Mouse (Mus musculus) embryo, embryonic 11 days (tissue): ENCODE results near the gene Mdc1.

ENCODE experiments used
- DNase-seq: peaks from one replicate; pipeline ENCODE4 v3.0.0-alpha.2; 2015

Mdc1 gene

DNA sequence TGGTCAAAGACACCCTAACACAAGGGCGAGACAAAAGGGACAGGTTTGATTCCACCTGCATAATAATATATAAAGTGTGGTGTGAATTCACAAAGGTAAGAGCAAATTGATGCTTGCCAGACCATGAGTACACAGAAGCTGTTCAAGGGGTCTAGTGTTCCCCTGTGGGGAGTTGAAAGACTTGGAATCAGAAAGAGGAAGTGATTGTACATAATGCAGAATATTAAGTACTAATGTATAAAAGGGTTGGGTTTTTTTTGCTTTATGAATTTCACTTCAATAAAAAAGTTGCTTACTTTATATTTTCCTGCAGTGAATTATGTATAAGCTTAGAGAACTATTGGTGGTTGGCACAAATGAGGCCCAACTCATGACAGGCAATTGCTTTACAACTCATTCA is 18.1 kb downstream of the Mdc1 start:
- DNase-seq: no peak

DNA sequence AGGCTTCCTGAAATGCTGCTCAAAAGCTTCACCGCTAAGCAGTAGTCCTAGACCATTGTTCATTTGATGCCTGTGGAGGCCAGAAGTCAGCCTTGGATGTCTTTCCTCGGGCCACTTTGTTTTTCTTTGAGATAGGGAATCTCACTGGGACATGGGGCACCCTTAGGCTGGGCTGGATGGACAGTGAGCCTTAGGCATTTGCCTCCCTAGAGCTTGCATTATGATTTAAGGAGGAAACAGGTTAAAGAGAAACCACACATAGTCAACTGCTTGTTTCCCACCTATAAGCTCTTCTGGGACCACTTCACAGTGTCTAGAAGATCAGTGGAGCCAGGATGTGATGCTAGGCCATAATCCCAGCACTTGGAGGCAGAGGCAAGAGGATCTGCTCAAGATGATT is 18.5 kb downstream of the Mdc1 start:
- no peak for DNase-seq

DNA sequence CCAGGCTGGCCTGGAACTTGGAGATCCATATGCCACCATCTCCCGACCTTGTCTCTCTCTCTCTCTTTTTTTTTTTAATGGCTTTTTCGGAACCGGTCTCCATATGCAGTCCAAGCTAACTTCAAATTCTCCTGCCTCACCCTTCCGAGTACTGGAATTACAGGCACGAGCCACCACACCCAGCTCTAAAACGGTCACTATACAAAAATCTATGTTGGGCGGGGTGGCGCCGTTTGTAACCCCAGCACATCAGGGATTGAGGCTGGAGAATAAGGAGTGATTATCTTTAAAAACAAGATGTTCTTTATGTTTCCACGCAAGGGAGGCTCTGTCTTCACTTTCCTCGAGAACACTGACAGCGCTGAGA is 19.5 kb downstream of the Mdc1 start:
- DNase-seq: no peak

DNA sequence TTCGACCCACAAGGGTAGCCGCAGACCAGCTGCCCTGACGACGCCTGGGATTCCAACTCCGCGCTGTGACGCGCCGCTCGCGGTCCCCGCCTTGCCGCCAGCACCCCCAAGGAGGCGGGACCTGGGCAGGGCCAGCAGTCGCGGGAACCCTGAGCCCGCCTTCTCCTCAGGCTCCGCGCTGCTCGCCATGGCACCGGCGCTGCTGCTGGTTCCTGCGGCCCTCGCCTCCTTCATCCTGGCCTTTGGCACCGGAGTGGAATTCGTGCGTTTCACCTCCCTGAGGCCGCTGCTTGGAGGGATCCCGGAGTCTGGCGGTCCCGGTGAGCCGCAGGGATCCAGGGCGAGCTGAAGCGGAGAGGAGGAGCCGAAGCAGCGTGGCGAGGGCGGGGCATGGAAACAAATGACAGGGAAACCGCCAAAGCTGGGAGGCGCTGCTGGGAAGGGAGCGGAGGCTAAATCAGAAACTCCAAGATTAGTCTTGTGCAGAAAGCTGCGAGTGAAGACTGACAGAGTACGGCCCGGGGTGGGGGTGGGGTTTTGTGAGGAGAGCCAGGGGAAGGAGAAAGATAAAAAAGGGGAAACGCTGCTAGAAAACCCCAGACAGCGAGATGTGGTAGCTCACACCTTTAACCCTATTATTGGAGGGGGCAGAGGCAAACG is 20.0 kb downstream of the Mdc1 start, which contains the start of gene Nrm:
Gene Nrm, plus strand, starts transcription at position 121 of the 660 bp plus-strand sequence.
- DNase-seq: peak; percentile 94

DNA sequence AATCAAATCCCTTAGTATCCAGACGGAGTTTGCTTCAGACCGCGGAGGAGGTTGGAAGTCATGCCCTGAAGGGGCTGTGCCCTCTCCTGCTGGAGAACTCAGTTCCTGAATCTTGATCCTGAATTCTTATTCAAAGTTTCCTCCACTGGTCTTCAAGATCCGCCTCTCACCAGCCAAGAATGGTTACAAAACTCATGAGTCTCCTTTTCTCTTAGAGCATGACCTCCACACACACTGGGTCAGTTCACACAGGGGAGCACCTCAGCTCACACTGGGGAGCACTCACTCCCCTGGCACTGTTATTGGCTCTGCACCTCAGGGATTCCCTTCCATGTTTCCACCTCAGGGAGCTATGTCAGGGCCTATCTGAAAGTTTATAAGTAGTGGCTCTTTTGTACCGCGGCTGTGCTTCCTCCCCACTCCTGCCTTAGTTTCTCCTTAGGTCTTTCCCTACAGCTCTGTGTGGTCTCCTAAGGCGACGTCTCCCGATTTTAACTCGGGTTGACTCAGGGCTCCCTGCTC is 23.6 kb downstream of the Mdc1 start:
- no peak for DNase-seq

DNA sequence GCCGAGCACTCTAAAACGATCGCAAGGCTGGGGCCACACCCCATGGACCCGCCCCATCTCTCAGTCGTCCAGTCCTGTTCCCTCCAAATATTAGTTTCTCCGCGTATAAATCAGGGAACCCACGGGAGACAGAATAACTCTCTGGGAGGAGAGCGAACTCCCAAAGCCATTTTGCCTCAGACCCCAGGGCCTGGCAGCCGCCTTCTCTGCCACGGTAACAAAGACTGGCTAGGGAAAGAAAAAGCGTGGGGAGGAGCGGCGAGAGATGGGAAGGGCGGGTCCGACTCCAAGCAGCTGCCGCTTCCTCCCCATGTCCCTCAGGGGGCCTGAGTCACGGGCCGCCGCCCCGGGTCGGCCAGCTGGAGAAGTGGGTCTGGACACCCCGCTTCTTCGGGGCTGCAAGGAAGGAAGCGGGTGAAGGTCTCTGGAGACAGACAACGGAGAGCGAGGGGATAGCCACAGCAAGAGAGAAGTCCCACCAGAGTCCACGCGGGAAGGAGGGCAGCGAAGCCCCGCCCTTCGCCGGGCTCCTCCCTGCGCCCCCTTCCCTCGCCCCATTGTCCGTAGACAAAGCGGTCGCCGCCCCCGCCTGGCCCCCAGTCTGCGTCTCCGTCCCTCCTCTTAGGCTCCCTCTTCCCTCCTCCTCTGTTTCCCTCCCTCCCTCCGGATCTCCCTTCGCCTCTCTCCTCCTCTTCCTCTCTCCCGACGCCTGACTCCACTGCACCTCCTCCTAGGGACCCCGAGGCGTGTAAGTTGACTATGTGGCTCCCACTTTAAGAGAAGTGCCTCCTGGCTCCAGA is 24.4 kb downstream of the Mdc1 start, which contains the start of gene Ppp1r18:
Gene Ppp1r18, plus strand, starts transcription at position 113 of the 800 bp plus-strand sequence.
- DNase-seq: peak; percentile 91

DNA sequence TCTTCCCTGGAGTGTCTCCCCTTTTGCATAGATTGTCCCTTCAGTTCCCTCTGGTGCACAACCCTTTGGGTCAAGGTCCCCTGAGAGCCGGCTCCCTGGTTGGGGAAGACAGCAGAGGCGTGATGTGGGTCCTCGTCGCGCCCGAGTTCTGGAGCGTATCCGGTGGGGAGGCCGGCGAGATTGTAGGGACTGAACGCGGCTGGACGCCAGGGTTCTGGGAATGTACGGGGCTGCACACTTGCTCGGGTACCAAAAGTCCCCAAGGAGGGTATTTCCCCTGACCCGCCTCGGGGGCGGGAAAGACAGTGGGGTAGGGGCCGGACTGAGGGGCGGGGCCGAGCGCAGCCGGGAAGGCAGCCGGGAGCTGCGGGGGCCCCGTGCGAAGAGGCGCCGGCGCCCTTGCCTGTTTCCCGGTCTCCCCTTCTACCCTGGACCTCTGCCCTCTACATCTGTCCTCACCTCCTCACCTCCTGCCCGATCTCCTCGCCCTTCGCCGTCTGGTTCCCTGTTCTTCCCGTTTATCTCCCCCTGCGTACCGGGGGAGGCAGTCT is 25.0 kb downstream of the Mdc1 start:
- DNase-seq: peak; percentile 83

DNA sequence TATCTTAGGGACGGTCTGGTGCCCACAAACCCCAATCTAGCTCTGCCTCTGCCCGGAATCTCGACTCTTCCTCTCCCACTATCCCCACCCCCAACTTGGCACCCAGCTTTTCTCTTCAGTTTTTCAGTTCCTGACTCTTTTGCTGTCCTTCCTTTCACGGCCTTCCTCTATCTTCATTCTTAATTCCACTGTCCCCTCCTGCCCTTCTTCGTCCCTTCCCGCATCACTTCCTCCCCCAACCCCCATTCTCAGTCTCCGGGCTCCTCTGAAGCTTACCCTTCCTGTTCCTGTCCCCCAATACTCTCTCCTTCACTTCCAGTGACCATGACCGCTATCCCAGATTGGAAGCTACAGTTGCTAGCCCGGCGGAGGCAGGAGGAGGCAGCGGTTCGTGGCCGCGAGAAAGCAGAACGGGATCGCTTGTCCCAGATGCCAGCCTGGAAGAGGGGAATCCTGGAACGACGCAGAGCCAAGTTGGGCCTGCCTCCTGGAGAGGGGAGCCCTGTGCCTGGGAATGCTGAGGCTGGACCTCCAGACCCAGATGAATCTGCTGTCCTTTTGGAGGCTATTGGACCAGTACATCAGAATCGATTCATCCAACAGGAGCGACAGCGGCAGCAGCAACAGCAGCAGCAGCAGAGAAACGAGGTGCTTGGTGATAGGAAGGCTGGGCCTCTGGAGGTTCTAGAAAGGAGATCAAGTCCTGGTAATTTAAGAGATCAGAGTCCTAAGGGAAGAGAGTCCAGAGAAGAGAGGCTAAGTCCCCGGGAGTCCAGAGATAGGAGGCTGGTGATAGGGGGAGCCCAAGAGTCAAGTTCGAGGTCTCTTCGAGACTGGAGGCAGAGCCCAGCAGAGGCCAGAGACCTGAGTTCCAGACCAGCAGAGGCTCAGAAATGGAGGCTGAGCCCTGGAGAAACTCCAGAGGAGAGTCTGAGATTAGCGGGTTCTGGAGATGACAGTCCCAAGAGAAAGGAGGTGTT is 25.9 kb downstream of the Mdc1 start:
- DNase-seq: peak; percentile 54

DNA sequence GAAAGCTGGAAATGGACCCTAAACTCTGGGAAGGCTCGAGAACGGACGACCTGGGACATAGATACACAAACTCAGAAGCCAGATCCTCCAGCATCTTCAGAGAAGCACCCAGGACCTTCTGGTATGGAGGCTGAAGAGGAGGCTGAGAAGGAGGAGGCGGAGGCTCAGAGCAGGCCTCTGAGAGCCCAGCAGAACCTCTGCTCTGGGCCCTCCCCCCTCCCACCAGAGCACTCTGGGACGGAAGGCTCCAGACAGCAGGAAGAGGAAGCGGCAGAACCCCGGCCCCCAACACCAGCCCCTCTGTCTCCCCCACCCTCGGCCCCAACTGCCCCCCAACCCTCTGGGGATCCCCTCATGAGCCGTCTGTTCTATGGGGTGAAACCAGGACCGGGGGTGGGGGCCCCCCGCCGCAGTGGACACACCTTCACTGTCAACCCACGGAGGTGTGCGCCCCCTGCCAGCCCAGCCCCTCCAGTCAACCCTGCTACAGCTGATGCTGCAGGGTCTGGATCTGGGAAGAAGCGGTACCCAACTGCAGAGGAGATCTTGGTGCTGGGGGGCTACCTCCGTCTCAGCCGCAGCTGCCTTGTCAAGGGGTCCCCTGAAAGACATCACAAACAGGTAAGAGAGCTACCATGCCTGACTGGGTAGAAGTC is 27.0 kb downstream of the Mdc1 start:
- DNase-seq: peak; percentile 10

DNA sequence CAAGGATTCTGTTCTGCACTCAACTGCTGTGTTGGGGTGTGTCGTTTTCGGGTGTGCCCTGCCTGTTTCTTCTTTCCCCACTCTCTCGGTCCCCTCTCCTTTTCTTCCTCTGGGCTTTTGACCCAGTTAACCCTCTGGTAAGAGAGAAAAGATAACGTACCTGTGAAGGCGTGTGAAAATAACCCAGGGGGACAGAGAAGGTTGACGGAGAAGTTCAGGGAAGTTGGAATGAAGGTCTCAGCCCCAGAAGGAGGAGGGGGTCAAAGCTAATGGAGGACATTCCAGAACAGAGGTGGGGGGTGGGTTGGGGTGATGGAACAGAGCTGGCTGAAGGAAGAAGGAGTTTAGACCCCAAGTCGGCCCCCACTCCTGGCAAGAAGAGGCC is 27.6 kb downstream of the Mdc1 start:
- DNase-seq: no peak

DNA sequence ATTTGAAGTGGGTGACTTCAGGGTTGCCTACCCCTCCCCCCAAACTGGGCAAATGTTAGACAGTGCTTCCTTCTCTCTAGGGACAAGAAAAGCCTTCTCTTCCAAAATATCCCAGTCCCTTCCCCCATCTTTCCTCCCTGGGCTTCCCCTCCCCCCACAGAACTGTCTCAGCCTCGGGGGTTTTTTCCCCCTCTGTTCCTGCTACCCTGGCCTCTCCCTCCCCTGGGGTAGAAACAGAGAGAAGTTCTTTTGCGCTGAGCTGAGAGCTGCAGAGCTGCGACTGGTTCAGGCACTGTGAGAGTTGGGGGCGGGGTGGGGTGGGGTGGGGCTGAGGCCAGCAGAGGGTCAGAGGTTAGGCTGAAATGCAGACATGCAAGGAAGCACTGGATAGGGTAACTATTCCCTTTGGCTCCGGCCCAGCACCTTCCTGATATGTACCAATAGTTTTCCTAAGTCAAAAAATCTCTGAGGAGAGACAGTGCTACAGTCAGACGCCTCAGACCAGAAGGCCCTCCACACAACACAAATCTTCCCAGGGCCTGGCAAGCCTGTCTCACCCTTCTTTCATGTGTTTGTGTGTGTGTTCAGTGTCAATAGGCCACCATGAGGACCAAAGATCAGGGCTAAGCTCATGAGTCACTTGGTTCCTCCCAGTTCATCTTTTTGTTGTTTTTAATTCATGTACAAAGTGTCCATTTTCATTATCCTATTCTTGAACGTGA is 28.2 kb downstream of the Mdc1 start:
- DNase-seq: peak; percentile 64

DNA sequence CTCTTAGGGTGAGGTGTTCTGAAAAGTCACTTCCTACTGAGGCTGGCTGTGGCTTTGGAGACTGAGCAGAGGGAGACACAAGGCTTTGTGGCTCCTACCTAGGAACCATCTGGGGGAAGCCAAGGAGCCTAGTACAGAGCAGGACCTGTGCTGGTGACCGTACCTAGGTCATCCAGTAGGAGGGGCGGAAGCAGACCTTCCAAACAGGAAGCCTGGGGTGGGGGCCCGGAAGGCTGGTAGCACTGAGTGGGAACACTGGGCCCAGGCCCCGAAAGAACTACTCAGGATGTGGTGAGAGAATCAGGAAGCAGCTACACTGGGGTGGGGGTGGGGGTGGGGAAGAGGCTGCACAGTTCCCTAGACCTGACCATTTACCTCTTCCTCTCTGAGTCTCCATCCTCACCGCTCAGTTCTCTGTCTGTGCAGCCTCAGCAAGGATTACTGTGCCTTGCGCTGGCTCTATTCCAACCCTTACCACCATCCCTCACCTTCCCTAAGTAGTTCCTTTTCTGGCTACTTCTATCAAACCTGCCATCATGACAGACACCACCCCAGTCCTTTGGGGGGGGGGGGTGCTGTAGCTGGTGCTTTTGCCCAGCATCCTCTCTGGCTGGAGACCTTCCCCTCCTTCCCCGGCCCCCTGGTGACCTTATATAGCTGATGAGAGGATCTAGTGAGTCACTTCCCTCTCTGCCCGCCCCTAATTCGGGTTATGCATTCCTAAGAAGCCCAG is 29.0 kb downstream of the Mdc1 start:
- DNase-seq: peak; percentile 40

DNA sequence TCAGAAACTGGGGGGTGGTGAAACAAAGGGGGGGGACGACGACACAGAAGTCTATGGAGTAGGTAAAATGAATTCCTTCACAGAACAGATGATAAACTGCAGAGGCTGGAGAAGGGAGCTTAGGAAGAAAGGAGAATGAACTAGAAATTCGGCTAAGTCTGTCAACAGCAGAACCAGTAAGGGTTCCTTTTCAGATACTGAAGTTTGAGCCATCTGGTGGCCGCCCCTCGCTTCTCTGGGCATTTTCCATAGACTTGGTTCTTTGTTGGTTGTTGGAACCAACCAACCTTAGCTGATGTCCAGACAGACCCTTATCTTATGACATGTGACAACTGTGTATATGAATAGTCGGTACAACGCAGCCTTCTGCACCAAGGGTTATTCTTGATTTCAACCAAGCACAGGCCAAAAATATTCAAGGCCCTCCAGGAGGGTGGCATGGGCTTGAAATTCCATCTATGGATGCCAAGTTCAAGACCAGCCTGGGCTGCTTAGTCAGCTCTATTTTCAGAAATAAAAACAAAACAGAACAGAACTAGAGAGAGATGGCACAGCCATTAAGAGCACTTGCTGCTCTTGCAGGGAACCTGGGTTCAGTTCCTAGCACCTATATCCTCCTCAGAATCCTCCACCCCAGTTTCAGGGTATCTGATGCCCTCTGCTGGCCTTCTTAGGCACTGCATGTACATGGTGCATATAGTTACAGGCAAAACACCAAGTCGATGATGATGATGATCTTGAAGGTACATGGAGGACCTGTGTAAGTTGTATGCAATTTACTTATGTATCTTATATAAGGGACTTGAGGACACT is 29.8 kb downstream of the Mdc1 start:
- DNase-seq: peak; percentile 18

DNA sequence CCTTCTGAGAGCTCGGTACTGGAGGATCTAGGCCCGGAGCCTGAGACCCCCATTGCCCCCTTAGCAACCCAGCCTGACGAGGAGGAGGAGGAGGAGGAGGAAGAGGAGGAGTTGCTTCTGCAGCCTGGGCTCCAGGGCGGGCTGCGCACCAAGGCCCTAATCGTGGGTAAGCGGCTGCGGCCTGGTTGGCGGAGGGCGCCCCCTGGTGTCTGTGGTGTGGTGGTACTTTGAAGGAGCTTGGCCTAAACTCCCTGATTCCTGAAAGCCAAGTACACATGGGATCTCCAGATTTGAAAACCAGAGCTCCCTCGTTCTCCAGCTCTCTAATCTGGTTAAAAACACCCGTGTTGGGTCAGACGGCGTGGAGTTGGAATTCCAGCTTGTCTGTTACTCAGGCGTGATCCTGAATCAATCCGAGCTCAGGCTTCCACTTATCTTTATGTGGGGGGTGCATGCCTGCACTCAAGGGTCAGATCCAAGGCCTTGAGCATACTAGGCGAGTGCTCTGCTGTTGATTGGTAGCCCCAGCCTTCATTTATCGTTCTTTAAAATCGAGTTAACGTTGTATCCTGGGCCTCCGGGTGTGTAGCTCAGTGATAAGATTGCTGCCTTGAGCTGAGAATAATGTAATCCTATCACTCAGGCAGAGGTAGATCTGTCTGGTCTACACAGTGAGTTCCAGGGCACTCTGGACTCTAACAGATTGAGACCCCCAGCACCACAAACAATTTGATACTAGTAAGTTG is 32.6 kb downstream of the Mdc1 start:
- DNase-seq: peak; percentile 87

DNA sequence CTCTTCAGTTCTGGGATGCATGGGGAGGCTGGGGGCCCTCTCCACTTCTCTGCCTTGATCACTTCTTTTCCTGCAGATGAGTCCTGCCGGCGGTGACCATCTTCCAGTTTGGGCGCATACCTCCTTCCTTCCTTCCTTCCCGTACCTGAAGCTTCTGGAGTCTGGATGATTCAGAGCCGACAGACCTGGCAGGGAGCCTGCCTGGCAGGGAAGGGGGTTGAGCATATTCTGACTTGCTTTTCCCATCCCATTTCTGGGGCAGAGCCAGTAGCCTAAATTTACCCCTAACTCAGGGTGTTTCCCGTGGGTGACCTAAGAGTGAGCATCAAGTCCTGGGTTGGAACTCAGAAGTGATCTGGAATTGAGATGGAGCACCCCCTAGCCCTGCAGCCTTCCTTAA is 33.4 kb downstream of the Mdc1 start:
- no peak for DNase-seq

DNA sequence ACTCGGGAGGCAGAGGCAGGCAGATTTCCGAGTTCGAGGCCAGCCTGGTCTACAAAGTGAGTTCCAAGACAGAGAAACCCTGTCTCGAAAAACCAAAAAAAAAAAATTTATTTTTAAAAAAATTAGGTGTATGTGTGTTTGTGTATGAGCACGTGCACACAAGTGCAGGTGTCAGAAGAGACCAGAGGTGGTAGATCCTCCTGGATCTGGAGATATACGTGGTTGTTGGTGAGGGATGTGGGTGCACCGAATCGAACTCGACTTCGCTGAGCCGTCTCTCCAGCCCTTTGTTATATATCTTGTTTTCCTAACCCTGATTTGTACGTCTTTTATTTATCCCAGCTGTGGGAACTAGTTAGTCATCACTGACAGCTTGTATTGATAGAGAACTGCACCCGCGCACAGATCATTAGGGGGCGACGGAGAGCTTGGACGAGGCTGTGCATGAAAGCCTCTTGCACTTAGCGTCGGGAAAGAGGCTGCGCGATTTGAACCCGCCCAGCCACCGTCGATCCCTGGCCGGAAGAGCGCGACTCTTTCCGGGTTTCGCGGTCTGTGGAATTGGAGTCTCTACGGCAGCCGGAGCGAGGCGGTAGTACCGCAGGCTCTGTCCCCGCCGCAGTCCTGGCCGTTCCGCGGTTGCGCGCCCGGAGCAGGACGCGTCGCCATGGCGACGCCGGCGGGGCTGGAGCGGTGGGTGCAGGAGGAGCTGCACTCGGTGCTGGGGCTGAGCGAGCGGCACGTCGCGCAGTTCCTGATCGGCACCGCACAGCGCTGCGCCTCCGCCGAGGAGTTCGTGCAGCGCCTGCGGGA is 38.1 kb downstream of the Mdc1 start, which contains the start of gene Dhx16:
Gene Dhx16, plus strand, starts transcription at position 575 of the 813 bp plus-strand sequence.
- DNase-seq: peak; percentile 96

DNA sequence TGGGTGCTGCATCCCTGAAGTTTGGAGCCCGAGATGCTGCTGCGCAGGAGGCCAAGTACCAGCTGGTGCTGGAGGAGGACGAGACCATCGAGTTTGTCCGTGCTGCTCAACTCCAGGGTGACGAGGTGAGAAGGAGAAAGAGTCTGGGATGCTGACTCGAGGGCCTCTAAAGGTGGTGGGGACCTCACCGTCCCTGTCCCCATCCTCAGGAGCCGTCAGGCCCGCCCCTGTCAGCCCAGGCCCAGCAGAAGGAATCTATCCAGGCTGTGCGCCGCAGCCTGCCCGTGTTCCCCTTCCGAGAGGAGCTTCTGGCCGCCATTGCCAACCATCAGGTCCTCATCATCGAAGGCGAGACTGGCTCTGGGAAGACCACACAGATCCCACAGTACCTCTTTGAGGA is 41.6 kb downstream of the Mdc1 start:
- DNase-seq: no peak

DNA sequence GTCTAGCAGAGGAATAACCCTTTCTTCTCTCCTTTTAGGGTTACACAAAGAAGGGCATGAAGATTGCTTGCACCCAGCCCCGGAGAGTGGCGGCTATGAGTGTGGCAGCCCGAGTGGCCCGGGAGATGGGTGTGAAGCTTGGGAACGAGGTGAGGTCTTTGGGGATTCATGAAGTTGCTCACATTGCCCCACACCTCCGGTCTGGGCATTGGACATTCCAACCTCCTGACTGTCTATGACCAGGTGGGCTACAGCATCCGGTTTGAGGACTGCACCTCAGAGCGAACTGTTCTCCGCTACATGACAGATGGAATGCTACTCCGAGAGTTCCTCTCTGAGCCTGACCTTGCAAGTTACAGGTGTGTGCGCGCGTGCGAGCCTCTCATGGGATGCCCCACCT is 42.5 kb downstream of the Mdc1 start:
- DNase-seq: no peak
